Mouse (Mus musculus): ENCODE data around the gene Oxsm. TPM values are rescaled to one million over a fixed set of nuclear protein-coding genes. Genes with fewer than 3 reads are reported as not detected.

The Oxsm gene
- polyA plus RNA-seq, 1 experiment from 2014 or later = 2.1 TPM

- DNase-seq (ENCODE audit: low spot score) (no peak), ATAC-seq (replicated peaks; ENCODE audit: low FRiP score, low TSS enrichment, low read depth) (no peak)
- Histone ChIP-seq H3K27ac (ENCODE audit: low read depth) (no peak overlapping the region), H3K4me2 (ENCODE audit: low read length) (no peak overlapping the region), H3K36me3 (ENCODE audit: control insufficient read depth, insufficient read depth, low read length) (no peaks in the 10 kb centered on the region), H3K27me3 (replicated peaks; ENCODE audit: control insufficient read depth, insufficient read depth, low read length) (no peaks in the 10 kb centered on the region), H3K9ac (ENCODE audit: low read length) (no peak overlapping the region), H3K9me3 (ENCODE audit: control insufficient read depth, low read length) (no peaks in the 10 kb centered on the region), H3K4me1 (replicated peaks; ENCODE audit: control insufficient read depth, insufficient read depth, low read length) (peaks cover 14% of the 10 kb centered on the region; the same call in 1 of the 2 replicates), H3K4me3 (ENCODE audit: low read depth, low read length) (no peak overlapping the region)
- 91% methylated on average over 2 of the region's 2 CpGs for WGBS
These were observed 3.2 kb downstream of the Oxsm start for GRCm38 (mm10) chr14:16246340-16246912.

- WGBS = 50% methylated on average over 1 of the region's 1 CpGs
- H3K27me3 ChIP-seq (replicated peaks; ENCODE audit: control insufficient read depth, insufficient read depth, low read length) = no peaks in the 10 kb centered on the region
These were observed 4.5 kb downstream of the Oxsm start for GRCm38 (mm10) chr14:16245127-16245526.

GRCm38 (mm10) chr14:16244370-16244769, 5.2 kb downstream of the Oxsm start:
- H3K9ac ChIP-seq (ENCODE audit: low read length) = no peak overlapping the region
- 53% methylated on average over 2 of the region's 2 CpGs for WGBS
- peak overlapping the region; percentile 52; the same call in 1 of the 2 replicates for H3K4me2 ChIP-seq (ENCODE audit: low read length)
- no peaks in the 10 kb centered on the region for H3K36me3 ChIP-seq (ENCODE audit: control insufficient read depth, insufficient read depth, low read length)
- no peak overlapping the region for H3K27ac ChIP-seq (ENCODE audit: low read depth)
- peaks cover 9% of the 10 kb centered on the region; the same call in 1 of the 2 replicates for H3K4me1 ChIP-seq (replicated peaks; ENCODE audit: control insufficient read depth, insufficient read depth, low read length)
- no peaks in the 10 kb centered on the region for H3K9me3 ChIP-seq (ENCODE audit: control insufficient read depth, low read length)
- H3K4me3 ChIP-seq (ENCODE audit: low read depth, low read length) = no peak overlapping the region
- no peak for ATAC-seq (replicated peaks; ENCODE audit: low FRiP score, low TSS enrichment, low read depth)
- no peak for DNase-seq (ENCODE audit: low spot score)
- H3K27me3 ChIP-seq (replicated peaks; ENCODE audit: control insufficient read depth, insufficient read depth, low read length) = no peaks in the 10 kb centered on the region

More at GRCm38 (mm10) chr14:16245127-16245526, 4.5 kb downstream of the Oxsm start:
- Histone ChIP-seq H3K4me2 (ENCODE audit: low read length) (no peak overlapping the region), H3K27ac (ENCODE audit: low read depth) (no peak overlapping the region), H3K4me1 (replicated peaks; ENCODE audit: control insufficient read depth, insufficient read depth, low read length) (peaks cover 12% of the 10 kb centered on the region; the same call in 1 of the 2 replicates), H3K36me3 (ENCODE audit: control insufficient read depth, insufficient read depth, low read length) (no peaks in the 10 kb centered on the region), H3K9ac (ENCODE audit: low read length) (no peak overlapping the region), H3K9me3 (ENCODE audit: control insufficient read depth, low read length) (no peaks in the 10 kb centered on the region), H3K4me3 (ENCODE audit: low read depth, low read length) (no peak overlapping the region)
- DNase-seq (ENCODE audit: low spot score) (no peak), ATAC-seq (replicated peaks; ENCODE audit: low FRiP score, low TSS enrichment, low read depth) (no peak)

GRCm38 (mm10) chr14:16243603-16244209, 5.9 kb downstream of the Oxsm start:
- Histone ChIP-seq H3K9ac (ENCODE audit: low read length) (peak overlapping the region; percentile 45), H3K4me1 (replicated peaks; ENCODE audit: control insufficient read depth, insufficient read depth, low read length) (peaks cover 8% of the 10 kb centered on the region; the same call in 1 of the 2 replicates), H3K36me3 (ENCODE audit: control insufficient read depth, insufficient read depth, low read length) (no peaks in the 10 kb centered on the region), H3K9me3 (ENCODE audit: control insufficient read depth, low read length) (no peaks in the 10 kb centered on the region), H3K4me3 (ENCODE audit: low read depth, low read length) (peak overlapping the region; percentile 52), H3K27me3 (replicated peaks; ENCODE audit: control insufficient read depth, insufficient read depth, low read length) (no peaks in the 10 kb centered on the region), H3K4me2 (ENCODE audit: low read length) (peak overlapping the region; percentile 52), H3K27ac (ENCODE audit: low read depth) (peak overlapping the region; percentile 73)
- peak; percentile 62 for DNase-seq (ENCODE audit: low spot score)
- peak; percentile 54; the same call in 1 of the 2 replicates for ATAC-seq (replicated peaks; ENCODE audit: low FRiP score, low TSS enrichment, low read depth)
- WGBS = 13% methylated on average over 10 of the region's 10 CpGs

GRCm38 (mm10) chr14:16242947-16243602, 6.5 kb downstream of the Oxsm start:
- no peaks in the 10 kb centered on the region for H3K36me3 ChIP-seq (ENCODE audit: control insufficient read depth, insufficient read depth, low read length)
- H3K4me1 ChIP-seq (replicated peaks; ENCODE audit: control insufficient read depth, insufficient read depth, low read length) = peaks cover 4% of the 10 kb centered on the region; the same call in 1 of the 2 replicates
- peak overlapping the region; percentile 45 for H3K9ac ChIP-seq (ENCODE audit: low read length)
- H3K9me3 ChIP-seq (ENCODE audit: control insufficient read depth, low read length) = no peaks in the 10 kb centered on the region
- H3K4me3 ChIP-seq (ENCODE audit: low read depth, low read length) = peak overlapping the region; percentile 52
- whole genome bisulfite sequencing = 3% methylated on average over 34 of the region's 34 CpGs
- peak; percentile 92 for DNase-seq (ENCODE audit: low spot score)
- H3K27ac ChIP-seq (ENCODE audit: low read depth) = peak overlapping the region; percentile 73
- peak overlapping the region; percentile 52 for H3K4me2 ChIP-seq (ENCODE audit: low read length)
- ATAC-seq (replicated peaks; ENCODE audit: low FRiP score, low TSS enrichment, low read depth) = peak; percentile 92
- H3K27me3 ChIP-seq (replicated peaks; ENCODE audit: control insufficient read depth, insufficient read depth, low read length) = no peaks in the 10 kb centered on the region

GRCm38 (mm10) chr14:16242193-16242815, 7.3 kb downstream of the Oxsm start:
- H3K27ac ChIP-seq (ENCODE audit: low read depth) = peak overlapping the region; percentile 73; the same call in 1 of the 2 replicates
- DNase-seq (ENCODE audit: low spot score) (no peak), ATAC-seq (replicated peaks; ENCODE audit: low FRiP score, low TSS enrichment, low read depth) (no peak)
- no peaks in the 10 kb centered on the region for H3K27me3 ChIP-seq (replicated peaks; ENCODE audit: control insufficient read depth, insufficient read depth, low read length)
- H3K4me2 ChIP-seq (ENCODE audit: low read length) = peak overlapping the region; percentile 52
- H3K4me1 ChIP-seq (replicated peaks; ENCODE audit: control insufficient read depth, insufficient read depth, low read length) = peaks cover 4% of the 10 kb centered on the region; the same call in 1 of the 2 replicates
- H3K9me3 ChIP-seq (ENCODE audit: control insufficient read depth, low read length) = no peaks in the 10 kb centered on the region
- whole genome bisulfite sequencing = 95% methylated on average over 10 of the region's 10 CpGs
- no peaks in the 10 kb centered on the region for H3K36me3 ChIP-seq (ENCODE audit: control insufficient read depth, insufficient read depth, low read length)
- H3K9ac ChIP-seq (ENCODE audit: low read length) = no peak overlapping the region
- H3K4me3 ChIP-seq (ENCODE audit: low read depth, low read length) = peak overlapping the region; percentile 52; the same call in 1 of the 2 replicates

GRCm38 (mm10) chr14:16236466-16236865, 13.1 kb downstream of the Oxsm start:
- no peak for ATAC-seq (replicated peaks; ENCODE audit: low FRiP score, low TSS enrichment, low read depth)
- Histone ChIP-seq H3K9ac (ENCODE audit: low read length) (no peak overlapping the region), H3K36me3 (ENCODE audit: control insufficient read depth, insufficient read depth, low read length) (no peaks in the 10 kb centered on the region)

GRCm38 (mm10) chr14:16233515-16233914, 16.1 kb downstream of the Oxsm start:
- no peak overlapping the region for H3K4me3 ChIP-seq (ENCODE audit: low read depth, low read length)
- H3K4me2 ChIP-seq (ENCODE audit: low read length) = no peak overlapping the region
- no peaks in the 10 kb centered on the region for H3K36me3 ChIP-seq (ENCODE audit: control insufficient read depth, insufficient read depth, low read length)
- no peaks in the 10 kb centered on the region for H3K4me1 ChIP-seq (replicated peaks; ENCODE audit: control insufficient read depth, insufficient read depth, low read length)
- H3K27me3 ChIP-seq (replicated peaks; ENCODE audit: control insufficient read depth, insufficient read depth, low read length) = no peaks in the 10 kb centered on the region
- no peaks in the 10 kb centered on the region for H3K9me3 ChIP-seq (ENCODE audit: control insufficient read depth, low read length)
- no peak overlapping the region for H3K27ac ChIP-seq (ENCODE audit: low read depth)
- DNase-seq (ENCODE audit: low spot score) (no peak), ATAC-seq (replicated peaks; ENCODE audit: low FRiP score, low TSS enrichment, low read depth) (no peak)
- 43% methylated on average over 1 of the region's 1 CpGs for WGBS
- no peak overlapping the region for H3K9ac ChIP-seq (ENCODE audit: low read length)

More at GRCm38 (mm10) chr14:16236466-16236865, 13.1 kb downstream of the Oxsm start:
- no peak overlapping the region for H3K27ac ChIP-seq (ENCODE audit: low read depth)
- H3K4me3 ChIP-seq (ENCODE audit: low read depth, low read length) = no peak overlapping the region
- no peaks in the 10 kb centered on the region for H3K4me1 ChIP-seq (replicated peaks; ENCODE audit: control insufficient read depth, insufficient read depth, low read length)
- no peak overlapping the region for H3K4me2 ChIP-seq (ENCODE audit: low read length)
- H3K9me3 ChIP-seq (ENCODE audit: control insufficient read depth, low read length) = no peaks in the 10 kb centered on the region
- WGBS = 61% methylated on average over 3 of the region's 3 CpGs
- no peaks in the 10 kb centered on the region for H3K27me3 ChIP-seq (replicated peaks; ENCODE audit: control insufficient read depth, insufficient read depth, low read length)
- no peak for DNase-seq (ENCODE audit: low spot score)

All from intestine, embryonic 14.5 days (tissue).